Mouse (Mus musculus): ENCODE measurements at regions not wholly inside any gene's neighbourhood (a gene's known extent, or its start where the extent isn't known, plus 50 kb on each side); places are given as distances from the start of the nearest gene placed in this dataset.

- Histone ChIP-seq H3K27me3 (ENCODE audit: control insufficient read depth, insufficient read depth, low read length, poor library complexity, severe bottlenecking) (no peaks in the 10 kb centered on the region; the same call in none of the 2 replicates), H3K27ac (ENCODE audit: insufficient read depth, low read length) (no peak overlapping the region), H3K9me3 (replicated peaks; ENCODE audit: control insufficient read depth, insufficient read depth, low read length, poor library complexity, severe bottlenecking) (no peaks in the 10 kb centered on the region), H3K4me1 (ENCODE audit: control insufficient read depth, insufficient read depth, low read length) (no peaks in the 10 kb centered on the region), H3K36me3 (ENCODE audit: control insufficient read depth, insufficient read depth, low read length, poor library complexity, severe bottlenecking) (no peaks in the 10 kb centered on the region), H3K4me3 (ENCODE audit: low read depth, low read length) (no peak overlapping the region), H3K9ac (ENCODE audit: low read depth, poor library complexity, severe bottlenecking) (no peak overlapping the region)
- no peak for TF ChIP-seq POLR2A (IDR thresholded peaks at IDR 0.05; ENCODE audit: insufficient read depth, low read length)
- no peak for TF ChIP-seq CTCF (IDR thresholded peaks at IDR 0.05; ENCODE audit: low read depth, low read length)
- TF ChIP-seq EP300 (IDR thresholded peaks at IDR 0.05; ENCODE audit: insufficient read depth, low read depth, low read length): no peak
Observed at GRCm38 (mm10) chr5:39143648-39144047, 267.0 kb upstream of the Clnk start.

- Histone ChIP-seq H3K36me3 (ENCODE audit: control insufficient read depth, insufficient read depth, low read length, poor library complexity, severe bottlenecking) (no peaks in the 10 kb centered on the region), H3K4me1 (ENCODE audit: control insufficient read depth, insufficient read depth, low read length) (no peaks in the 10 kb centered on the region), H3K4me3 (ENCODE audit: low read depth, low read length) (no peak overlapping the region), H3K27ac (ENCODE audit: insufficient read depth, low read length) (no peak overlapping the region), H3K9ac (ENCODE audit: low read depth, poor library complexity, severe bottlenecking) (no peak overlapping the region), H3K27me3 (ENCODE audit: control insufficient read depth, insufficient read depth, low read length, poor library complexity, severe bottlenecking) (no peaks in the 10 kb centered on the region; the same call in 1 of the 2 replicates), H3K9me3 (replicated peaks; ENCODE audit: control insufficient read depth, insufficient read depth, low read length, poor library complexity, severe bottlenecking) (no peaks in the 10 kb centered on the region)
- no peak for TF ChIP-seq CTCF (IDR thresholded peaks at IDR 0.05; ENCODE audit: low read depth, low read length)
- no peak for TF ChIP-seq EP300 (IDR thresholded peaks at IDR 0.05; ENCODE audit: insufficient read depth, low read depth, low read length)
- no peak for TF ChIP-seq POLR2A (IDR thresholded peaks at IDR 0.05; ENCODE audit: insufficient read depth, low read length)
Observed at GRCm38 (mm10) chr5:39138375-39138774, 261.8 kb upstream of the Clnk start.

- no peaks in the 10 kb centered on the region for H3K27me3 ChIP-seq (ENCODE audit: control insufficient read depth, insufficient read depth, low read length, poor library complexity, severe bottlenecking)
- no peak overlapping the region for H3K4me3 ChIP-seq (ENCODE audit: low read depth, low read length)
- no peak overlapping the region for H3K27ac ChIP-seq (ENCODE audit: insufficient read depth, low read length)
- TF ChIP-seq POLR2A (IDR thresholded peaks at IDR 0.05; ENCODE audit: insufficient read depth, low read length) (no peak), CTCF (IDR thresholded peaks at IDR 0.05; ENCODE audit: low read depth, low read length) (no peak), EP300 (IDR thresholded peaks at IDR 0.05; ENCODE audit: insufficient read depth, low read depth, low read length) (no peak)
- no peaks in the 10 kb centered on the region for H3K4me1 ChIP-seq (ENCODE audit: control insufficient read depth, insufficient read depth, low read length)
- H3K9me3 ChIP-seq (replicated peaks; ENCODE audit: control insufficient read depth, insufficient read depth, low read length, poor library complexity, severe bottlenecking): no peaks in the 10 kb centered on the region
- no peak overlapping the region for H3K9ac ChIP-seq (ENCODE audit: low read depth, poor library complexity, severe bottlenecking)
- H3K36me3 ChIP-seq (ENCODE audit: control insufficient read depth, insufficient read depth, low read length, poor library complexity, severe bottlenecking): no peaks in the 10 kb centered on the region
Observed at GRCm38 (mm10) chr5:39128931-39129330, 252.3 kb upstream of the Clnk start.

DNA sequence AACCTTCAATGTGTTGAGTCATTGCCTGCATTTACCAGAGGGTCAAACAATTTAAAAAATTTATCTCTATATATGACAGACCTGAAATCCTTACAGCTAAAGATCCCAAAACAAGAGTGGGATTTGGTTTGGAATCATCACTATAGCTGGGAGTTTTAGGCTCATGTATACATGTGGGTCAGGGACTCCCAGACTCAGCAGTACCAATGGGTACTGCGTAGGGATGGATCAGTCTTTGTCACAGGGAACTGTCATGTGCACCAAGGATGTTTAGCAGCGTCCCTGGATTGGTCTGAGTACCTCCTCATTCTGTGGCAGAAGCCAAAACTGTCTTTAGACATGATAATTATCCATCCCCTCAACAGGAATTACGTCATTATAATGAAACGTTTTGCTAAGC is 250.2 kb upstream of the Clnk start:
- TF ChIP-seq EP300 (IDR thresholded peaks at IDR 0.05; ENCODE audit: insufficient read depth, low read depth, low read length) (no peak), POLR2A (IDR thresholded peaks at IDR 0.05; ENCODE audit: insufficient read depth, low read length) (no peak), CTCF (IDR thresholded peaks at IDR 0.05; ENCODE audit: low read depth, low read length) (no peak)
- Histone ChIP-seq H3K4me1 (ENCODE audit: control insufficient read depth, insufficient read depth, low read length) (no peaks in the 10 kb centered on the region), H3K9me3 (replicated peaks; ENCODE audit: control insufficient read depth, insufficient read depth, low read length, poor library complexity, severe bottlenecking) (no peaks in the 10 kb centered on the region), H3K27me3 (ENCODE audit: control insufficient read depth, insufficient read depth, low read length, poor library complexity, severe bottlenecking) (no peaks in the 10 kb centered on the region), H3K36me3 (ENCODE audit: control insufficient read depth, insufficient read depth, low read length, poor library complexity, severe bottlenecking) (no peaks in the 10 kb centered on the region), H3K4me3 (ENCODE audit: low read depth, low read length) (no peak overlapping the region), H3K27ac (ENCODE audit: insufficient read depth, low read length) (no peak overlapping the region), H3K9ac (ENCODE audit: low read depth, poor library complexity, severe bottlenecking) (no peak overlapping the region)

- H3K36me3 ChIP-seq (ENCODE audit: control insufficient read depth, insufficient read depth, low read length, poor library complexity, severe bottlenecking): no peaks in the 10 kb centered on the region
- H3K27ac ChIP-seq (ENCODE audit: insufficient read depth, low read length): no peak overlapping the region
- H3K4me1 ChIP-seq (ENCODE audit: control insufficient read depth, insufficient read depth, low read length): no peaks in the 10 kb centered on the region
- H3K9me3 ChIP-seq (replicated peaks; ENCODE audit: control insufficient read depth, insufficient read depth, low read length, poor library complexity, severe bottlenecking): no peaks in the 10 kb centered on the region
- no peak overlapping the region for H3K9ac ChIP-seq (ENCODE audit: low read depth, poor library complexity, severe bottlenecking)
- no peak for TF ChIP-seq CTCF (IDR thresholded peaks at IDR 0.05; ENCODE audit: low read depth, low read length)
- no peaks in the 10 kb centered on the region for H3K27me3 ChIP-seq (ENCODE audit: control insufficient read depth, insufficient read depth, low read length, poor library complexity, severe bottlenecking)
- no peak overlapping the region for H3K4me3 ChIP-seq (ENCODE audit: low read depth, low read length)
Observed at GRCm38 (mm10) chr5:39126270-39126691, 249.7 kb upstream of the Clnk start.

GRCm38 (mm10) chr5:39110336-39110735 is 233.7 kb upstream of the Clnk start:
- Histone ChIP-seq H3K9ac (ENCODE audit: low read depth, poor library complexity, severe bottlenecking) (no peak overlapping the region), H3K27ac (ENCODE audit: insufficient read depth, low read length) (no peak overlapping the region), H3K36me3 (ENCODE audit: control insufficient read depth, insufficient read depth, low read length, poor library complexity, severe bottlenecking) (no peaks in the 10 kb centered on the region), H3K4me3 (ENCODE audit: low read depth, low read length) (no peak overlapping the region), H3K27me3 (ENCODE audit: control insufficient read depth, insufficient read depth, low read length, poor library complexity, severe bottlenecking) (no peaks in the 10 kb centered on the region), H3K4me1 (ENCODE audit: control insufficient read depth, insufficient read depth, low read length) (no peaks in the 10 kb centered on the region), H3K9me3 (replicated peaks; ENCODE audit: control insufficient read depth, insufficient read depth, low read length, poor library complexity, severe bottlenecking) (no peaks in the 10 kb centered on the region)
- TF ChIP-seq POLR2A (IDR thresholded peaks at IDR 0.05; ENCODE audit: insufficient read depth, low read length) (no peak), CTCF (IDR thresholded peaks at IDR 0.05; ENCODE audit: low read depth, low read length) (no peak), EP300 (IDR thresholded peaks at IDR 0.05; ENCODE audit: insufficient read depth, low read depth, low read length) (no peak)

Data from ES-Bruce4 (cell line).